Mouse (Mus musculus) forebrain, embryonic 14.5 days (tissue): ENCODE measurements around the gene Sh3pxd2b. TPM values are rescaled to one million over a fixed set of nuclear protein-coding genes. Genes with fewer than 3 reads are reported as not detected.

ENCODE experiments used
- ATAC-seq: fragments of 200-750 bp; cut with Nextera tagmentation; 2 replicates; pipeline ENCODE4 v1.8.0; 2017; ENCODE audit warnings: mild to moderate bottlenecking, moderate library complexity
- DNase-seq: peaks from one replicate; pipeline ENCODE4 v3.0.0-alpha.2; 2015; ENCODE audit warnings: low spot score
- H3K27ac ChIP-seq: fragments of 300-500 bp; sonication (generic); 2 replicates; pipeline ENCODE4 v1.5.1; 2014; ENCODE audit warnings: low read depth, mild to moderate bottlenecking, control low read depth, low read length, moderate library complexity
- H3K27me3 ChIP-seq: fragments of 300-500 bp; sonication (generic); replicated peaks from 2 replicates; pipeline ENCODE4 v1.6.1; 2014; ENCODE audit warnings: low read length, control low read depth, mixed read lengths; ENCODE audit not compliant: control insufficient read depth, insufficient read depth
- H3K36me3 ChIP-seq: fragments of 300-500 bp; sonication (generic); 2 replicates; pipeline ENCODE4 v1.6.1; 2014; ENCODE audit warnings: low read length, control low read depth; ENCODE audit not compliant: control insufficient read depth, insufficient read depth
- H3K4me1 ChIP-seq: fragments of 300-500 bp; sonication (generic); 2 replicates; pipeline ENCODE4 v1.6.1; 2014; ENCODE audit warnings: antibody characterized with exemption, low read length, control low read depth; ENCODE audit not compliant: control insufficient read depth, insufficient read depth
- H3K4me2 ChIP-seq: fragments of 300-500 bp; sonication (generic); 2 replicates; pipeline ENCODE4 v1.6.1; 2014; ENCODE audit warnings: mild to moderate bottlenecking, control low read depth, low read length
- H3K4me3 ChIP-seq: fragments of 300-500 bp; sonication (generic); 2 replicates; pipeline ENCODE4 v1.5.1; 2014; ENCODE audit warnings: low read depth, low read length, control low read depth
- H3K9ac ChIP-seq: fragments of 300-500 bp; sonication (generic); 2 replicates; pipeline ENCODE4 v1.6.1; 2014; ENCODE audit warnings: mild to moderate bottlenecking, low read length, control low read depth, moderate library complexity
- H3K9me3 ChIP-seq: fragments of 300-500 bp; sonication (generic); replicated peaks from 2 replicates; pipeline ENCODE4 v1.6.1; 2016; ENCODE audit warnings: low read length, control low read depth, mixed read lengths; ENCODE audit not compliant: control insufficient read depth
- WGBS: fragments of 180-500 bp; shearing (Covaris S2); extraction: QIAGEN DNeasy Blood & Tissue Kit; methylation state at CpG from one replicate; pipeline ENCODE4 v1.1.7; 2014; 5-methylcytosine and 5-hydroxymethylcytosine counted together
- polyA plus RNA-seq: library from polyadenylated mRNA; unstranded; fragments of >200 nt; fragmentation: Nextera tagmentation; extraction: Ambion mirVana; gene quantifications from 2 replicates; pipeline ENCODE4 v1.2.1, GENCODE M21; 2014

The Sh3pxd2b gene
- polyA plus RNA-seq, 1 experiment from 2014 or later, result 13.4 TPM

DNA sequence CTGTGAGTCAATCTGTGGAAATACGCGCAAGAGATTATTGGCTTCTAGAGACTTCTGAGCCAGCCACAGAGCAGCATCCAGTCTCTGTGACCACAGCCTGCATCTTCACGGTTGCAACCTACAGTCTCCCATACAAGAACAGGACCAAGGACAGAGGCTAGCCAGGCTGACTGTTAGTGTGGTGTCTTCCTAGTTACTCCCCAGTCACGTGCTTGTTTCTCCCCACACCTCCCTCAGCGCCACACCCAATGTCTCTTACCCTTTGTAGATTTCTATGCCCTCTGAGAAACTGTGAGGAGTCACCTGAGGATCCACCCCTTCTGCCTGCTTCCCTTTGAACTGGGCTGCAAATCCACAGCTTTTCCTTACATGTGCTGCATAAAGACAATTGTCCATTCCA is 72.4 kb downstream of the Sh3pxd2b start:
- 92% methylated on average over 5 of the region's 5 CpGs for WGBS
- H3K4me3 ChIP-seq, result no peak overlapping the region
- DNase-seq, result no peak
- no peak overlapping the region for H3K27ac ChIP-seq
- no peaks in the 10 kb centered on the region for H3K27me3 ChIP-seq
- H3K9me3 ChIP-seq, result no peaks in the 10 kb centered on the region
- no peak overlapping the region for H3K4me2 ChIP-seq
- H3K9ac ChIP-seq, result no peak overlapping the region
- H3K36me3 ChIP-seq, result peaks cover 76% of the 10 kb centered on the region
- no peak for ATAC-seq
- no peaks in the 10 kb centered on the region for H3K4me1 ChIP-seq

DNA sequence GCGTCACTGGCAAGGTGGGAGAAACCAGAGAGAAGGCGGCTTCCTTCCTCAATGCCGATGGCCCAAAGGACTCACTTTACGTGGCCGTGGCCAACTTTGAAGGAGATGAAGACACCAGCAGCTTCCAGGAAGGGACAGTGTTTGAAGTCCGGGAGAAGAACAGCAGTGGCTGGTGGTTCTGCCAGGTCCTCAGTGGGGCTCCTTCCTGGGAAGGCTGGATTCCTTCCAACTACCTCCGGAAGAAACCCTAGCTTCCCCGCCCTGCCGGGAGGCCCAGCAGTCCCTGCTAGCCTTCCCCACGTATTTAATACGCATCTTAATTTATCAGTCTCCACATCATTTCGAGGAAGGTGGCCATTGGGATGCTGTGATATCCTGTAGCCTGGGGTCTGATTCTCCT is 75.7 kb downstream of the Sh3pxd2b start:
- no peak overlapping the region for H3K4me3 ChIP-seq
- H3K4me1 ChIP-seq, result no peaks in the 10 kb centered on the region
- H3K4me2 ChIP-seq, result no peak overlapping the region
- H3K36me3 ChIP-seq, result peaks cover 67% of the 10 kb centered on the region
- no peak for DNase-seq
- no peaks in the 10 kb centered on the region for H3K9me3 ChIP-seq
- WGBS, result 81% methylated on average over 12 of the region's 12 CpGs
- H3K9ac ChIP-seq, result no peak overlapping the region
- ATAC-seq, result no peak
- H3K27me3 ChIP-seq, result no peaks in the 10 kb centered on the region
- H3K27ac ChIP-seq, result no peak overlapping the region

DNA sequence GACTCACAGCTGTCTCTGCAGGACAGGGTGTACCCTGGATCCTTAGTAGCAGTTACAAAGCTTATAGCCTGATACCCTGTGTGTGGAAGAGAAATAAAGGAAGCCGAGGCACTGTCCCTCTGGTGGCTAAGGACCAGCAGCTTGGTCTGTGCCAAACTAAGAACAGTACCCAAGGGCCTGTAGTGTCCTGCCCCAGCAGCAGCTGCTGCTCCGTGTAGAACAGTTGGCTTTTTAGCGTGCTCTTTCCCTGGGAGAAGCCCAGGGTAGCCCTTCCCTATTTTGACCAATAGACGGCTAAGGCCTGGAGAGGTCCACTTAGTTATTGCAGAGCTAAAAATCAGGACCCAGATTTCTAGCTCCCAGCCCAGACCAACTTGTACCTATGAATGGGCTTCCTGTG is 77.0 kb downstream of the Sh3pxd2b start:
- Histone ChIP-seq H3K9ac (no peak overlapping the region), H3K4me2 (no peak overlapping the region), H3K27me3 (no peaks in the 10 kb centered on the region), H3K9me3 (no peaks in the 10 kb centered on the region), H3K4me1 (no peaks in the 10 kb centered on the region), H3K4me3 (no peak overlapping the region), H3K36me3 (peaks cover 59% of the 10 kb centered on the region), H3K27ac (no peak overlapping the region)
- DNase-seq (no peak), ATAC-seq (no peak)
- WGBS, result 88% methylated on average over 4 of the region's 4 CpGs

DNA sequence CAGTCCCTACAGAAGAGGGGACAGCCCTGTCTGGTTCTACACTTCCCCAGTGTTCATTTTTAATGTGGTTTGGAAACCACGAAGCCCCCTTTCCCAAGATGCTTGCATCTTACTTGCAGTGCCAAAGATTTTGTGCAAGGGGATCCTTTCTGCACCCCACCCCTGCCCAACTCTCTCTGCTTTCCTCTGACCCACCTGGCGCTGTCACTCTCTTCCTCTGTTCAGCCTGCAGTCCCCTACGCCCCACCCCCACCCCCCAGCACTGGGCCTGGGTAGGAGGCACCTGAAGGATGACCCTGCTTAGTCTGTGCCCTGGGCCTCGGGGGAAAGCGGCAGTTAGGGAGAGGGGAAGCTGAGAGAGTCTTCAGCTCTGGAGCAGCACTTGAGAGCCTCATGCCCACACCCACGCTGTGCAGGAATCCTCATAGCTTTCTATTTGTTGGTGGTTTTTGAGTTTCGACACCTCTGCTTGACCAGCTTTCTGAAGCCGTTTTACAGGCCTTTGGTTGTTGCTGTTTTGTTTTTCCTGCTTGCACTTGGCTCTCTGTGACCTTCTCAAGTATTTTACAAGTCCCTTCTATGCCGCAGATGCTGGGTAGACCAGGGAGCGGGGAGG is 77.5 kb downstream of the Sh3pxd2b start:
- ATAC-seq, result no peak
- WGBS, result 84% methylated on average over 10 of the region's 10 CpGs
- H3K36me3 ChIP-seq, result peaks cover 53% of the 10 kb centered on the region

DNA sequence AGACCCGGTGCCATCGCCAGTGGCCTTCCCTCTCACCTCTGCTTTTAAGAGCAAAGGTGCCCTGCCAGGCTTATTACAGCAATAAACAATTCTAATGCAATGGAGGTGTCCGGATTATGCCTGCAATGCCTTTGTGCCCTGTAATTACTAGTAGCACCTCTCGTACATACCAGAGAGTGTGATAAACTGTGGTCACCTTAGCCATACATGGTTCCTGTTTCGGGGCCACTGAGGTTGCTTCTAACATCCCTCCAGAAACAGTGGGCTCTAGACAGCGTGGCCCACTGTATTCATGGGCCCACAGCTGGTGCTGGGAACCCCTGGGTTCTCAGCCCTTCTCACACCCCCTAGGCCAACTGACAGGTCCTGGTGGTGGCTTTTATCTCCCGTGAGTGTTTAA is 79.9 kb downstream of the Sh3pxd2b start:
- Histone ChIP-seq H3K27ac (no peak overlapping the region), H3K36me3 (peaks cover 30% of the 10 kb centered on the region), H3K9me3 (no peaks in the 10 kb centered on the region), H3K27me3 (no peaks in the 10 kb centered on the region), H3K4me3 (no peak overlapping the region), H3K9ac (no peak overlapping the region), H3K4me2 (no peak overlapping the region), H3K4me1 (no peaks in the 10 kb centered on the region)
- WGBS, result 87% methylated on average over 7 of the region's 7 CpGs
- DNase-seq (no peak), ATAC-seq (no peak)

More for the DNA sequence above, 77.5 kb downstream of the Sh3pxd2b start:
- Histone ChIP-seq H3K9me3 (no peaks in the 10 kb centered on the region), H3K9ac (no peak overlapping the region), H3K4me2 (no peak overlapping the region), H3K4me1 (no peaks in the 10 kb centered on the region), H3K27ac (no peak overlapping the region), H3K27me3 (no peaks in the 10 kb centered on the region), H3K4me3 (no peak overlapping the region)
- DNase-seq, result no peak

DNA sequence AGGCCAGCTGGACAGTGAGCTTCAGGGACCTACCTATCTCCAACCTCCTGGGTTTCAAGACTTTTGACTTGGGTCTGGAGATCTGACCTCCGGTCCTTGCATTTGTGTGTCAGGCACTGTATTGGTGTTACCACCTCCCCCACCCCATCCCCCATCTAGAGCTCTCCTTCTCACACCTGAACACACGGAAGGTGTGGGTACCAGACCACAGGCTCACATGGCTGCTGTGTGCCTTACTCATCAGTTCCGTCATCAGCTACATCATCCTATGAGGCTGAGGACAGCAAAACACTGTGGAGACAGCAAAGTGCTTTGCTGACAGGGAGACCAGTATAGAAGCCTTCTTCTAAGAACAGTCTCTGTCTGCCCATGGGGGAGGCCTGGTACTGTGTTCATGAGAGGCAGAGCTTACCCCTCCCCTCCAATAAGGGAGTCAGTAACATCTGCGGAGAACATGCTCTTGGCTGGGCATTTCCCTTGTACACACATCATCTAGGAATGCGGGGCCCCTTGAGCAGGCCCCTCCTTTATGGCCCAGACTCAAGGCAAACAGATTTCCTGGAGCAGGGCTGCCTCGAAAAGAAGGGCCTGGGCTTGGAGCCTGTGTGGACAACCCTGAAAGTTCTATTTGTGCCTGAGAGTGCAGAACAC is 87.9 kb downstream of the Sh3pxd2b start:
- Histone ChIP-seq H3K4me2 (no peak overlapping the region), H3K36me3 (no peaks in the 10 kb centered on the region), H3K9me3 (no peaks in the 10 kb centered on the region), H3K4me3 (no peak overlapping the region), H3K9ac (no peak overlapping the region), H3K4me1 (no peaks in the 10 kb centered on the region), H3K27ac (no peak overlapping the region), H3K27me3 (no peaks in the 10 kb centered on the region)
- 75% methylated on average over 6 of the region's 6 CpGs for WGBS
- ATAC-seq (no peak), DNase-seq (peak; percentile 14)

DNA sequence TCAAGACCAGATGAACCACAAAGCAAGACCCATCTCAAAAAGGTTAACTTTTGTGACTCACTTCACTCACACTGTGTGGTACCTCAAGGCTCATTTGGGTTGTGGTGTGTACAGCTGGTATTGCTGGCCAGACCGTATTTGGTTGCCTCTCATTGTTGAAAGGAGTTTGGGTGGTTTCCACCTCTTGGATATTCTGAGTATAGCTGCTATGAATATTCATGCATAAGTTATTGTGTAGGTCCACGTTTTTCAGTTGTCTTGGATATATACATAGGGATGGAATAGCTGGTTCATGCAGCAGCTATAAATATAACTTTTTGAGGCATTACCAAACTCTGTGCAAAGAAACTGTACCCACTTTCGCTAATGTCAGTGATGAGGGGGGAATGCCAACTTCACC is 95.0 kb downstream of the Sh3pxd2b start:
- Histone ChIP-seq H3K27me3 (no peaks in the 10 kb centered on the region; the same call in 1 of the 2 replicates), H3K27ac (no peak overlapping the region), H3K4me3 (no peak overlapping the region), H3K9ac (no peak overlapping the region), H3K36me3 (no peaks in the 10 kb centered on the region), H3K4me2 (no peak overlapping the region), H3K4me1 (no peaks in the 10 kb centered on the region), H3K9me3 (no peaks in the 10 kb centered on the region)
- DNase-seq (no peak), ATAC-seq (no peak)
- WGBS, result 80% methylated on average over 3 of the region's 3 CpGs

DNA sequence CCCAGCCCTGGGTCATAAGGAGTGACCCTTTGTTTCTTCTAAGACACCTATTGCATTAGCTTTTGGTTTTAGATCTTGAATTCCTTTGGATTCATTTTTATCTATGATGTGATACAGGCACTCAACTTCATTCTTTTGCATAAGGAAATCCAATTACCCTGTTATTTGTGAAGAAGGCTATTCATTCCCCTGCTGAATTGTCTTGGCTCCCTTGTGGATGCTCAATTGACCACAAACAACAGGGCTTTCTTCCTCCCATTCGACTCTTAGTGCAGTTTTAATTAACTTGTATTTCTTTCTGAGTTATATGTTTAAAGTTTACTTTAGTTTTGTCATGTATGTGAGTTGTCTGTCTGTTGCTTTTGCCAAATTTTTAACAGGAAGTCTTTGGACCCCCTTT is 96.6 kb downstream of the Sh3pxd2b start:
- Histone ChIP-seq H3K36me3 (no peaks in the 10 kb centered on the region), H3K4me3 (no peak overlapping the region)
- 2% methylated on average over 1 of the region's 1 CpGs for WGBS

DNA sequence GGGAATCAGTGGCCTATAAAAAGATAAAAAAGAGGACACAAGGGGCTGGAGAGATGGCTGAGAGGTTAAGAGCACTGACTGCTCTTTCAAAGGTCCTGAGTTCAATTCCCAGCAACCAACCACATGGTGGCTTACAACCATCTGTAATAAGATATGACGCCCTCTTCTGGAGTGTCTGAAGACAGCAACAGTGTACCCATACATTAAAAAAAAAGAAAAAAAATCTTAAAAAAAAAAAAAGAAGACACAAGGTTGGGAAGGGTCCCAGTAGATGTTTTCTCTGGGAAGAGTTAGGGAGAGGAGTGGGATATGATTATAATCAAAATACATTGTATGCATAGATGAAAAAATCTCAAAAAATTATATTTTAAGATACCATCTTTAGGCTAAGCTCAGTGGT is 97.5 kb downstream of the Sh3pxd2b start:
- WGBS, result 72% methylated on average over 1 of the region's 1 CpGs
- no peaks in the 10 kb centered on the region for H3K36me3 ChIP-seq
- no peak overlapping the region for H3K27ac ChIP-seq
- ATAC-seq (no peak), DNase-seq (no peak)
- H3K27me3 ChIP-seq, result no peaks in the 10 kb centered on the region; the same call in 1 of the 2 replicates
- H3K9ac ChIP-seq, result no peak overlapping the region
- no peaks in the 10 kb centered on the region for H3K4me1 ChIP-seq
- no peak overlapping the region for H3K4me2 ChIP-seq
- no peaks in the 10 kb centered on the region for H3K9me3 ChIP-seq
- no peak overlapping the region for H3K4me3 ChIP-seq

More for the DNA sequence above, 96.6 kb downstream of the Sh3pxd2b start:
- H3K9me3 ChIP-seq, result no peaks in the 10 kb centered on the region
- H3K4me1 ChIP-seq, result no peaks in the 10 kb centered on the region
- ATAC-seq, result no peak
- no peak overlapping the region for H3K27ac ChIP-seq
- no peak overlapping the region for H3K4me2 ChIP-seq
- H3K9ac ChIP-seq, result no peak overlapping the region
- no peaks in the 10 kb centered on the region; the same call in 1 of the 2 replicates for H3K27me3 ChIP-seq
- DNase-seq, result peak; percentile 26
